ENCODE assay signal across 35 mouse cellular contexts in the genomic region with DNA sequence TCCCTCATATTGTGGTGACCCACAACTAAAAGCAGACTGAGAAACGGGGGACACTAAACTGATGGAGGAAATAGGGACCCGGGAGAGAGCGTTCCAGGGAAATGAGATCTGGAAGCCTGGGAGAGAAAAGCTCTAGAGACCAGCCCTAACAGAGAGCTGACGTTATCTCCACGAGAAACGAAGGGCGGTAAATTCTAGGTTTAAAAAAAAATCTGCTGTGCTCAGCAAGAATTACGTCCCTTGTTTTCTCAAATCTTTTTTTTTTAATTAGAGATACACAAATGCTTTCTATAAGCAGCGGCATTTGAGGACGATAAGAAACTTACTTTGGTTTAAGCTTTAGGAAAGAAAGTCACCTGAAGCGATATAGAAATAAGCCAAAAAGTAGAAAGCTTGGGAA.
"Had no signal": no experiment of that assay in that cellular context is flagged by ENCODE, and none has a peak within 500 bp of the region (broad histone marks: within the 10 kb centered on the region; RNA-seq: fewer than 3 reads in every experiment).

No protein-coding gene starts in this region.

- H3K27me3 ChIP-seq: heart, embryonic 12.5 days; heart, embryonic 13.5 days; heart, embryonic 15.5 days; hindbrain, embryonic 12.5 days; hindbrain, embryonic 13.5 days; hindbrain, embryonic 15.5 days; intestine, embryonic 15.5 days; kidney, embryonic 15.5 days had no signal

- H3K9me3 ChIP-seq: heart, embryonic 10.5 days; heart, embryonic 12.5 days; heart, embryonic 13.5 days; heart, embryonic 15.5 days; hindbrain, embryonic 10.5 days; hindbrain, embryonic 12.5 days; hindbrain, embryonic 13.5 days; hindbrain, embryonic 15.5 days; intestine, embryonic 15.5 days; kidney, embryonic 15.5 days had no signal

- H3K4me1 ChIP-seq: hindbrain, embryonic 10.5 days; hindbrain, embryonic 12.5 days; hindbrain, embryonic 13.5 days; hindbrain, embryonic 15.5 days; kidney, embryonic 15.5 days had no signal

- ATAC-seq: hindbrain, embryonic 16.5 days; hindbrain, postnatal 0 days; inflammation-experienced regulatory T-cells, adult 6 months; intestine, embryonic 15.5 days; intestine, embryonic 16.5 days; intestine, postnatal 0 days had no signal

- H3K4me3 ChIP-seq: heart, embryonic 10.5 days; heart, embryonic 12.5 days; heart, embryonic 13.5 days; heart, embryonic 15.5 days; hindbrain, embryonic 10.5 days; hindbrain, embryonic 12.5 days; hindbrain, embryonic 13.5 days; hindbrain, embryonic 15.5 days; intestine, embryonic 15.5 days; kidney, embryonic 15.5 days; layer of hippocampus, adult 2 months had no signal

- H3K27ac ChIP-seq: heart, embryonic 10.5 days; heart, embryonic 13.5 days; heart, embryonic 15.5 days; hindbrain, embryonic 10.5 days; hindbrain, embryonic 12.5 days; hindbrain, embryonic 13.5 days; hindbrain, embryonic 14.5 days; hindbrain, embryonic 15.5 days; hindbrain, postnatal 0 days; intestine, embryonic 15.5 days; kidney, embryonic 15.5 days; kidney, postnatal 0 days; layer of hippocampus, adult 2 months had no signal

- H3K4me2 ChIP-seq: heart, embryonic 11.5 days; heart, embryonic 12.5 days; heart, embryonic 13.5 days; heart, embryonic 15.5 days; hindbrain, embryonic 12.5 days; hindbrain, embryonic 13.5 days; hindbrain, embryonic 14.5 days; hindbrain, embryonic 15.5 days; intestine, embryonic 15.5 days; kidney, embryonic 15.5 days had no signal

- H3K36me3 ChIP-seq: heart, embryonic 10.5 days; heart, embryonic 12.5 days; heart, embryonic 13.5 days; heart, embryonic 15.5 days; hindbrain, embryonic 10.5 days; hindbrain, embryonic 12.5 days; hindbrain, embryonic 13.5 days; hindbrain, embryonic 15.5 days; intestine, embryonic 15.5 days; kidney, embryonic 15.5 days had no signal

- DNase-seq: heart, postnatal 10 days; heart, postnatal 14 days; heart, postnatal 36 days; heart, postnatal 4 days; kidney, adult 11 months; kidney, adult 18-20 months; kidney, adult 2 months; kidney, adult 8-10 months; kidney, adult 9 months; kidney, postnatal 10 days; kidney, postnatal 14 days; kidney, postnatal 25 days; kidney, postnatal 36 days; kidney, postnatal 4 days; layer of hippocampus, adult 9-11 months; layer of hippocampus, postnatal 36 days had no signal

- H3K9ac ChIP-seq: heart, embryonic 12.5 days; heart, embryonic 13.5 days; heart, embryonic 15.5 days; hindbrain, embryonic 12.5 days; hindbrain, embryonic 13.5 days; hindbrain, embryonic 14.5 days; hindbrain, embryonic 15.5 days; intestine, embryonic 15.5 days; kidney, embryonic 15.5 days had no signal
